Mouse (Mus musculus): ENCODE data around the gene Mapk8ip2.

Mapk8ip2 gene

DNA sequence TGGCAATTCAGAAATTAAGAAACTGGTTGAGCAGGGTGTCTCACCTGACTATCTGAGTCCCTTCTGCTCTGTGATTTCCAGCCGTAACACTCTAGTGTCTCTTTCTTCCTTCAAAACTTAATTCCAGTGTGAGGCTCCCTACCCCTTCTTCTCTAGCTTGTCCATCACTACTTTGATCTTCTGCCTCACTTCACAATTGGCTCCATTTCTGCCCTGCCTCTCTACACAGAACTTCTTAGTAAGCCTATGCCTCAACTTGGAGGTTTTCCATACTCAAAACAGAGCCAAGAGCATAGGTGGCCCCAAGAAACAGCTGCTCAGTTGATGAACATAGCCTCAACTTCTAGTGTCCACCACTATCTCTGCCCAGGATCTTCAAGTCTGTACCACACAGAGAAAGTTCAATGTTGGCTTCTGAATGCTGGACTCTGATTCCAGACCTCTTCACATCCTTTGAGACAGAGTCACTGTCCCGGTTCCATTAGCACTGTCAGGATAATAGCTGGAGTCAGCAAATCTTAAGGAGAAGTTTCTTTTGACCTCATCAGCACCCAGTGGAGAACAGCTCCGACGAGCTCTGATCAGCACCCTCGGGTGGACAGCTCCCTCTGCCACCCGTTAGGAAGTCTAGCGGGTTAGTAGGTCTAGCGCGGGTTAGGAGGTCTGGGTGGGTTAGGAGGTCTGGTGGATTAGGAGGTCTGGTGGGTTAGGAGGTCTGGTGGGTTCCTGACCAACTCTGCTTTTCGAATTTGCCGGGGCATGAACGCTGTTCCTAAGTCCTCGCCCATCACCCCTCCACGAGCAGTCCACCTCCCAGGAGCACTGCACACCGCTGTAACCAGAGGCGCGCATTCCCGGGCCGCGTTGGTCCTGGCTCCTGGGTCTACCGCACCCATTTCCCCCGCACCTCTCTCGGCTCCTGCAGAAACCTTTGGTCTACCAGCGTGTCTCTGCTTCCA, 528 bp upstream of the Mapk8ip2 start:
- no peak for DNase-seq (ENCODE audit: low spot score in 2 of 2)

DNA sequence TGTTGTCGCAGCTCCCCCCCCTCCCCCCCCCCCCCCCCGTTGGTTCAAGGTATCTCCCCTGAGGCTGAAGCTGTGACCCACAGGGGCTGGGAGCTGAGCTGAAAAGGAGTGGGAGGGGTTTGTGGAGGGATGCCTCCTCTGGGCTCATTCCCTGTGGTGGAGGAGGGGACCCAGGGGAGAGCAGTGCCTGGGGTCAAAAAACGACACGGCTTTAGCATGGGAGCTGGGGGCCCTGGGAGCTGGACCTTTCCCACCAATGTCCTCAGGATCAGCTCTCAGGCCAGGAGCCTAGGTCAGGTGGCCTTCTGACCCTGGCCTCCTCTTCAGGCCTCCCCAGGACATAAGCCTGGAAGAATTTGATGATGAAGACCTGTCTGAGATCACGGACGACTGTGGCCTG, 1.1 kb downstream of the Mapk8ip2 start:
- DNase-seq (ENCODE audit: low spot score in 2 of 2): no peak

DNA sequence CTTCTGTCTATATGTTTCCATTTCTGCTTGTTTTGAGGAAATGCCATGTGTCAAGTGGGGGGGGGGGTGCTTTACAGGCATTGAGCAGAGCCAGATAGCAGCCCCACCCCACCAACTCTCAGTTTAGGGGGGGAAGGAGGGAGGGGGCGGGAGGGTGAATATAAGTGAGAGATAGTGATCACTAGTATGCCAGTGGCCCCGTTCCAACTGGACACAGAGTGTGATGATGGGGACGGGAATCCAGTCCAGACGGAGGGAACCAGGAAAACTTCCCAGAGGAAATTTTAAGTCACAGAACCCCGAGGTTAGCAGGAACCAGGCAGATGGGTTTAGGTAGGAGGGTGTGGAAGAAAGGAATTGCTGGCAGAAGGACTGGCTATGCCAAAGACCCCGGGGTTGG, 1.9 kb downstream of the Mapk8ip2 start:
- DNase-seq (ENCODE audit: low spot score in 2 of 2): no peak

DNA sequence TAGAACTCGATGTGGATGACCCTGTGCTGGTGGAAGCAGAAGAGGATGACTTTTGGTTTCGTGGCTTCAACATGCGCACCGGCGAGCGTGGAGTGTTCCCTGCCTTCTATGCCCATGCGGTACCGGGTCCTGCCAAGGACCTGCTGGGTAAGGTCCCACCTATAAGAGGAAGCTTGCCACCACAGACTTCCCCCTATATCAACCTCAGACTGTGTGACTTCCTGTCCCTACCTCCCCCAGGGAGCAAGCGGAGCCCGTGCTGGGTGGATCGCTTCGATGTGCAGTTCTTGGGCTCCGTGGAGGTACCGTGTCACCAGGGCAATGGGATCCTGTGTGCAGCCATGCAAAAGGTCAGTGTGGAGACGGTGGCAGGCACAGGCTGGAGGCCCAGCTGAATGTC, 5.2 kb downstream of the Mapk8ip2 start:
- DNase-seq (ENCODE audit: low spot score in 2 of 2): no peak

DNA sequence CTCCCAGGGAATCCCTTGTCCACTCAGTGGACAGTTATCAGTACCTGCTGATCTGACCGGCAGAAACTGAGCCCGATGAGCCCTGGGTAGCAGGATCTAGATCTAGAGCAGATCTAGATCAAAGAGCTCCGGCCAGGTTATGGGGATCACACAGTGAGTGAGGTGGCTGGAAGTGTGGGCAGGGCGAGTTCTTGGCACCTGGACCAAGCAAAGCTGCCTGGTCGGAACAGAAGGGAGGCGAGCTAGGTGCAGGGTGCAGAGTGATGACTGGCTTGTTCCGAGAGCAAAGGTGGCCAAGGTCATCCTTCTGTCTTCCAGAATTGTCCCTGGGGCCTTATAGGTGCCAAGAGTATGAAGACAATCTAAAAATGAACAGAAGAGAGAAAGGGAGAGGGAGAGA, 6.1 kb downstream of the Mapk8ip2 start:
- no peak for DNase-seq (ENCODE audit: low spot score in 2 of 2)

DNA sequence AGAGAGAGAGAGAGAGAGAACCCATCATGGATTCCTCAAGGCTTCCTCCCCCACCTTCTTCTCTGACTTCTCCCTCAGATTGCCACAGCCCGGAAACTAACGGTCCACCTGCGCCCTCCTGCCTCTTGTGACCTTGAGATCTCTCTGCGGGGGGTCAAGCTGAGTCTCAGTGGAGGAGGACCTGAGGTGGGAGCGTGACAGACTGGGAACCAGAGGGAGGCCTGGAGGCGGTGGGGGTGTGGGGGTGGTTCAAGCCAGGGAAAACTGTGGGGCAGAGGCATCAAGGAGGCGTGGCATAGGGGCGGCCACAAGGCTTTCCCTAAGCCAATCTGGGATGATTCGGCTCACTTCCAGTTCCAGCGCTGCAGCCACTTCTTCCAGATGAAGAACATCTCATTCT, 6.6 kb downstream of the Mapk8ip2 start:
- DNase-seq (ENCODE audit: low spot score in 2 of 2): no peak

DNA sequence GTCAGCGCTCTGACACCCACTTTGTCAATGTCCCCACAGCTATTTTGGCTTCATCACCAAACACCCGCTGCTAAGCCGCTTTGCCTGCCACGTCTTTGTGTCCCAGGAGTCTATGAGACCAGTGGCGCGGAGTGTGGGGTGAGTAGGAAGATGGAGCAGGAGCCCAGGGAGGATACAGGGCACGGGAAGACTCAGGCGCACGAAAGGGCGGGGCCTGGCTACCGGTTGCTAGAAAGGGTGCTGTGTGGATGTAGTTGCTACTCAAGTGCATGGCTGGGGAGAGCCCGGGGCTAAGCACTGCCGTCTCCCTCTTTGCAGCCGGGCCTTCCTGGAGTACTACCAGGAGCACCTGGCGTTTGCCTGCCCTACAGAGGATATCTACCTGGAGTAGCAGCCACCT, 7.6 kb downstream of the Mapk8ip2 start:
- no peak for DNase-seq (ENCODE audit: low spot score in 2 of 2)

DNA sequence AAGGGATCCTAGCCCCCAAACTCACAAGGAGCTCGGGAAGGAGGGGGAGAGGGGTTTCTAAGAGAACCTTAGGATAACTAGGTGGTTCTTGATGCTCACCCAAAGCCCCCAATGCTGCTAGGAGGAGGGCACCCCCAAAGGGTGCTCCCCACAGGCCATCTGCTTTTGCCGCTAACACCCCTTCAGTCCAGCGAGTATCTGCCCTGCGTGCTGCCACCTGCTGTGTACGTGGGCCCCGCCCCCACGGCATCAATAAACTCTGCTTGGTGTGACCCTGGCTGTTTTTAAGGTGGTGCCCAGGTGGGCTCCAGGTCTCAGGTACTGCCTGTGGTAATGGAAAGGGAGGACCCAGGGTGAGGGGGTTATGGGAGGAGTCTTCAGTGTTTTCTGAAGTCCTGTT, 8.5 kb downstream of the Mapk8ip2 start:
- DNase-seq (ENCODE audit: low spot score in 2 of 2): no peak

DNA sequence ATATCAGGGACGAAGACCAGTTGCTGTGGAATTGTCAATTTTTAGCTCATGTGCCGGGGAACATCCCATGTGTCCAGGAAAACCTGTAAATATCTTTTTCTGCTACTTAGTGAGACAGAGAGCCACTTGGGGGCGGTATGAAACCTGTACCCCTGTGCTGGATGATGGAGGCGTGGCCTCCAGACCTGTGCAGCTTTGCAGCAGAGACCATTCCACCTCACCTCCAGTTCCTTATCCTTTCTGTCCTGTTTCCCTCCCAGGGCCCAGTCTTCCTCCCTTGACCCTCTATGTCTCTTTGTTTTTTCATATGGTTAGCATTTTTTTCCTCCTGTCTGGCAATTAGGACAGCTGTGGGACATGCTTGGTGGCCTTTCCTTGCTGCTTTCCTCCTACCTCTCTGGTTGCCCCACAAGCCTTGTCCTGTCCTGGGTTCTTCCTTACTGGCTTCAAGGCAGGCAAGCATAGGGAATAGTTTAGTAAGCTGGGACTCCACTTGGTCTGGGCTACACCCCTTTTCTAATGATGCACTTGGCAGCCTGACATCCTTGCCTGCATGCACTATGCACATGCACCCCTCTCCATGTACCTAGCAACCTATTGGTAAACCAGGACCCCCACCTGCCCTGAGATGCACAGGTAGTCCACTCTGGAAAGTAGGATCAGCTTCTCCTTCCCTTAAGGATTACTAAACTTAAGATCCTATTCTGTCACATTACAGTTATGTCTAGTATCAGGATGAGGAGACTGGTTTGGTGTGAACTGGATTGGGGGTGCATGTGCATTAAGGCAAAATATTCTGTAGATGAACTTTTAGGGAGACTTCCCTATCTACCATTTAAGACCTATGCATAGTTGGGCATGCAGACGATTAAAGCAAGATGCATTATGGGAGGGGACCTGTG, 9.9 kb downstream of the Mapk8ip2 start:
- no peak for DNase-seq (ENCODE audit: low spot score in 2 of 2)

DNA sequence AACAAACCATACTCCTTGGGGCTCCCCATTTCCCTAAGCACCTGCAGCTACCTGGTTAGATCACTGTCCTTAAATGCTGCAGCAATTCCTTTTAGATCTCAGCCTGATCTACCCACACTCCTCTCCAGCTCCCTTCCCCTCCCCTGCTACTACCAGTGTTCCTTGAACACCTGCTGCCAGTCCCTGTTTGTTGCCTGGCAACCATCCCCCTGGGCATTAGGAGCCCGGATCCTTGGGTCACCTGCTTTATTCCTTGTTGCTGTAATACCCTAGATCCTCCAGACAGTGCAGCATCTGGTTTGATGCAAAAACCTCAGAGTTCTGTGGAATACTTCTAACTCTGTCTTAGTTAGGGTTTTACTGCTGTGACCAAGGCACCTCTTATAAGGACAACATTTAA, 11.3 kb downstream of the Mapk8ip2 start:
- no peak for DNase-seq (ENCODE audit: low spot score in 2 of 2)

DNA sequence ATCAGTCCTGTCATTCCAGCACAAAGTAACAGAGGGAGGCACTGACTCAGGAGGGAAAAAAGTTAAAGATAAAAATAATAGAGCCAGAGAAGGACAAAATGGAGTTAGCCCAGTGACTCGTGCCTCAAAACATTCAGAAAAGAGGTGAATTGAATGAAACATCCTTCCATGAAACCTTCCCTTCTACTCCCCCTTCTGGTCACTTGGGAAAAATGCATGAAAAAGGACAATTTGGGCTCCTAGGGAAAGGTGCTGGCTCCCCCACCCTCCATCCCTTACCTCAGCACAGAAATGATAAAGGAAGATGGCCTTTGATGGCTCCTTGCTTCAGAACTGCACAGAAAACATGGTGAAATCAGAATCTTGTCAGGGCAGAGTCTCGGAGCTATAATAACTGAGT, 14.9 kb downstream of the Mapk8ip2 start:
- DNase-seq (ENCODE audit: low spot score in 2 of 2): no peak

DNA sequence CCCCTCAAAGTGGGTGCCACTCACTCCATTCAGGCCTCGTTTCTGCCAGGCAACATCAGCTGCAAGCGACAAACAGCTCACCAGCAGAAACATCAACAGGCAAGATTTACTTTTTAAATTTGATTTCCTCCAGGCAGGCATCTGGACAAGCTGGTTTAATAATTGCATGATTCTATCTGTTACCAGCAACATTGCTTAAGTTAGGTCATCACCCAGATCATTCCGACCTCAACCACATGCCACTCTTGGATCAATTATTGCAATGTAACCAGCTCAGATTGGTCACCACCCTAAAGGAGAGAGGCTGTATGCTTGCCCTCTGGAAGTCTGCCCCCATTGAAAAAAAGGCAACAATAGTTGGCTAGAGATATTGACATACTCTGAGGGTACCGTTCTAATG, 17.8 kb downstream of the Mapk8ip2 start:
- DNase-seq (ENCODE audit: low spot score in 2 of 2): no peak

DNA sequence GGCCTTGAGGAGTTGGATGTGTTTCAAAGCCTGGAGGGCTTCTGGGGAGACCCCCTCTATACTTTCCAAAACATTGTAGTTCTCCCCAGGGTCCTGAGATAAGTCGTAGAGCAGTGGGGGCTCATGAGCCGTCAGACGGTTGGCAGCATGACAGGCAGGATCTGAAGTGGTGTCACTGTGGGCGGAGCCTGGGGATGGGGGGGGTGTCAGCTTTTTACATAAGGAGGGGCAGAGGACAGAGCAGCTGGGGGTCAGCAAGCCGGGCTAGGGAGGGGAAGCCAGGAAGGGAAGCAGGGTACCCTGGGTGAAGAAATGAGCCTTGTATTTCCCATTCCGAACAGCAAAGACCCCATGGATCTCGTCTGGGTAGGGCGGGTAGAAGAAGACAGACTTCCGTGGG, 19.7 kb downstream of the Mapk8ip2 start:
- DNase-seq (ENCODE audit: low spot score in 2 of 2): no peak

DNA sequence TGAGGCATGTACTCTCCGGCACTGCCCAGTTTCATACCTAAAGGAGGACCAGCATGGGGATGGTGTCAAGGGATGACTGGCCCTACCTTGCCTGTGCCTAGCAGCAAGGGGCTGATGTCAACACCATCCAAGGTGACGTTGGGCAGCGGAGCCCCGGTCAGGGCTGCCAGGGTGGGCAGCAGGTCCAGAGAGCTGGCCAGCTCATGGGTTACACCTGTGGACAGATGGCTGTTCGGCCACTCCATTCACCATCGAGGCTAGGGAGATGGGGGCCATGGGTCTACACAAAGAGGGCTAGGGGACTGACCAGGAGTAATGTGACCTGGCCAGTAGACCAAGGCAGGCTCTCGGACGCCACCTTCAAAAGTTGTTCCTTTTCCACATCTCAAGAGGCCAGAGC, 20.2 kb downstream of the Mapk8ip2 start:
- DNase-seq (ENCODE audit: low spot score in 2 of 2): no peak

DNA sequence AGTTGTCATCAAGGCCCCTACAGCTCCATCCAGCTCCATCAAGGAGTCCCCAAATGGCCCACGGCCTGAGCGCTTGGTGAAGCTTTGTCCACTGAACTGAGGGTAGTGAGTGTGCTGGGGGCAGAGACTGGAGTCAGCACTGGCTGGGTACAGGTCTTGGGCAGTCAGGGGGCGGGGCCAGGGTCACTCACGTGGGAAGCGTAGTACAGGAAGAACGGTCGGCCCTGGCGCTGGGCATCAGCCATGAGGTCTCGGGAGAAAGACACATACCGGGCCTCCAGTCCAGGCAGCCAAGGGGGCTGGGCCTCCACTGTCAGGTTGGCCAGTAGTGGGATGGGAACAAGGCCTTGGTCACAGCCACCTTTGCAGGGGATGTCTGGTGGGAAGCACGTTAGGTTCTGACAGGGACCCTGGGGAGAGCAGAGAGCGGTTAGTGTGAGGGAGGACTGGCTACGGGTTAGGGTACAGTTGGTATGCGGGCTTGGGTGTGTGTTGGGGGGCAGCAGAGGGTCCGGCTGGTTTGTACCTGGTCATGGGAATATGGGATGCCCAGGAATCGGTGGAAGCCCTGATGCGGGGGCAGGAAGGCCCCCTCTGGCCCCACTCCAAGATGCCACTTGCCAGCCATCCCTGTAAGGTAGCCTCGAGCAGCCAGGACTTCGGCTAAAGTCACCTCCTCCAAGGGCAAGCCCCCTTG, 21.0 kb downstream of the Mapk8ip2 start:
- DNase-seq (ENCODE audit: low spot score in 2 of 2): no peak

DNA sequence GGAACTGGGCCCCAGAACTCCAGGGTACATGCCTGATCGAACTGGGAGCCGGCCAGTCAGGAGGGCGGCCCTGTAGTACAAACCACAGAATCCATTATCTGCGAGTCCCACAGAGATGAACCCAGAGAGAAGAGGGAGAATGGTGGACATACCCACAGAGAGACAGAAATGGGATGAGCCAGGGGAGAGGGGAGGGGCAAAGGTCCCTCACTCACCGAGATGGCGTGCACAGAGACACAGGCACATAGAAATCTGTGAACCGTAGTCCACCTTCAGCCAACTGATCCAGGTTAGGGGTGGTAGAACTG, 21.5 kb downstream of the Mapk8ip2 start:
- DNase-seq (ENCODE audit: low spot score in 2 of 2): no peak

DNA sequence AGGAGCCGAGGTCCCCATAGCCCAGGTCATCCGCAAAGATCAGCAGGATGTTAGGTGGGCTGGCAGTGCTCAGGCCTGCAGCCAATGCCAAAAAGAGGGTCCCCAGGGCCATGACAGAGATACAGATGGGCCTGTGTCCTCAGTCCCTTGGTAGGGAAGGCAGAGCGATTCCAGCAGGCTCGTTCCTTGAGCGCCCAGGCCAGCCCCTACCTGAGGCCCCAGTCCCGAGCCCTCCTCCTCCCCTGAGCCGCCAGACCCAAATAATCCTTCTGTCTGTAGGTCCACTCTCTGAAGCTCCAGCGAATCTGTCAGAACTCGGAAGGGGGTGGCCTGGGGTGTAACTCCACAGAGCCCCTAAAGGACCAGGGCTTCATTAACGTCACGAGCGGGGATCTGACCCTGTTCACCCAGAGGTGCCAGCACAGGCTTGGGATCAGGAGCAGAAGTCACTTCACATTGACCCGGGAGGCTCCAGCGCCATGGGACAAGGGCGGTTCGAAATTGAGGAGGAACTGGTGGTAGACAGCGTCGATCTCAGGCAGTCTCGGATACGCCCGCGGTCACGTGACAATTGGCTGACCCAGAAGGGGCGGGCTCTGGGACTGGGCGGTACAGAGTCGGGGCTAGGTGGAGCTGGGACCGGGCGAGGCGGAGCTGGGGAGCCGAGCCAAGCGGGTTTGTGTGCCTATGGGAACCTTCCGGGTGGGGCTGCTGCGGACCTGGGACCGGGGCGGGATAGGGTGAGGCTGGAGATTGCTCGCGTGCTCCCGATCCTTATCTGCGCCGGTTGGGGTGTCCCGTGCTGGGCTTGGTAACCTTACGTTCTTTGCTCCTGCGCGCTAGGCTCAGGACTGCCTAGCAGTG, 22.1 kb downstream of the Mapk8ip2 start:
- peak; percentile 76 to 85 for DNase-seq (ENCODE audit: low spot score in 2 of 2)

DNA sequence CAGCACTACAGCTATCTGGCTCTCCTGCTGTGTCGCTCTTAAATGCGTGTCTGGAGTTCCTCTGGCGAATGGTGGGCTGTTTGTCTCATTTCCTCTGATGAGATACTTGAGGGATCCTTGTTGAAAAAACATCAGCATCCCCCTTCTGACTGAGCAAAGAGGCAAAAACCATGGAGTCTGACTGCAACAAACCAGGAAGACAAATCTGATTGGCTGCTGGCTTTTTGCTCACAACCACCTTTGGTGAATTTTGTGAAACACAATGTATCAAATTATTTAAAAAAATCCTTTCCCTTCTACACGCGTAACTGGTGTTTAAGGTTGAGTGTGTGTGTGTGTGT, 22.7 kb downstream of the Mapk8ip2 start:
- no peak for DNase-seq (ENCODE audit: low spot score in 2 of 2)

DNA sequence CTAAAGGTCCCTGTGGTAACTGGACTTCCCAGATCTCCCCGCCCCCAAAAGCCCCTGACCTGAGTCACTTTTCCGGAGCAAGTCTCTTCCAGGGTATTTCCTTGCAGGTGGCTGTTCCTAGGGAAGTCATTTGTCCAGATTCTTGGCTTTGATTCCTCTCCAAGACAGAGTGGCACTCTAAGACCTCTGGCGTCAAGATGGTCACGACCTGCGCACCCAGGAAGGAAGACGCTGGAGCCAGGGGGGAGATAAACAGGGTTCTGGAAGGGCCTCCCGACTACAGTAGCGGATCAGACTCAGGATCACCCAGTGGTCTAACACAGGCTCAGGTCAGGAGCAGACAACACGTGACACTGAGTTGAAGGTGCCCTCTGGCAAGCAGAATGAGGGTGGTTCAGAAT, 23.4 kb downstream of the Mapk8ip2 start, which contains the start of gene Arsa:
Gene Arsa (minus strand): TSS at position 335 of the 401 bp plus-strand sequence.
- DNase-seq (ENCODE audit: low spot score in 2 of 2): no peak

DNA sequence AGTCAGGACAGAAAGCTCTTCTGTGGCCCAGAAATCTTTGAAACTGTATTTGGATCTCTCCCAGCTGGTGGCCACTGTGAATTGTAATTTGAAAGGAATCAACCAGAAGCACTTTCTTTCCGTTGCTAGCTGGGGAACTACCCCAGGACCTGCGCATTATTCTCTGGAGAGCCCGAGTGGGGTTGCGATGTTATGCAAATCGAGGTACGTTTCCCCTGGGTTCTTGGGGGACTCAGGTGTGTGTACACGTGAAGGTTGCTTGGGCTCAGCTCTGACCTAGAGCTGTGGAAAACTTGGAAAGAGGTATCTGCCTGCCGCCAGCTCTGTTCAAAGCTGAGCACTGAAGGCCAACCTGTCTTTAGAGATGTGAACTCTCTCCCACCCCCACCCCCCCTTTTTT, 24.1 kb downstream of the Mapk8ip2 start:
- DNase-seq (ENCODE audit: low spot score in 2 of 2): peak in 1 of 2 experiments; percentile 12

DNA sequence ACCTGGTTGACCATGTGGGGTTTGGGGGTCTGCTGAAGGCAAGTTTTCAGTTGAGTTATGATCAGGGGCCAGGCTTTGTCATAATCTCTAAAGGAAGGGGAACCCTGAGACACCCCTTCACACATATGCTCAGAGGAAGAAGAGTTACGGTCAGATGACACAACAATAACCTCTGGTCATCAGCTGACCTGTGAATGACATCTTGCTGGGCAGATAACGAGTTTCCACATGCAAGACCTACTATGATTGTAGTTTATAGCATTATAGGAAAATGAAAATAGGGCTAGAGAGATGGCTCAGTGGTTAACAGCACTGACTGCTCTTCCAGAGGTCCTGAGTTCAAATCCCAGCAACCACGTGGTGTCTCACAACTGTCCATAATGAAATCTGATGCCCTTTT, 24.9 kb downstream of the Mapk8ip2 start:
- no peak for DNase-seq (ENCODE audit: low spot score in 2 of 2)
